Mouse (Mus musculus) embryonic facial prominence, embryonic 12.5 days (tissue): ENCODE measurements around the gene A630076J17Rik. TPM values are rescaled to one million over a fixed set of nuclear protein-coding genes. Genes with fewer than 3 reads are reported as not detected.

ENCODE experiments used
- ATAC-seq: fragments of 200-750 bp; cut with Nextera tagmentation; 2 replicates; pipeline ENCODE4 v1.8.0; 2017; ENCODE audit not compliant: insufficient number of reproducible peaks, insufficient read depth, low FRiP score, low TSS enrichment
- H3K27ac ChIP-seq: fragments of 300-500 bp; sonication (generic); 2 replicates; pipeline ENCODE4 v1.5.1; 2016; ENCODE audit warnings: mild to moderate bottlenecking
- H3K27me3 ChIP-seq: fragments of 300-500 bp; sonication (generic); 2 replicates; pipeline ENCODE4 v1.6.1; 2016; ENCODE audit warnings: mild to moderate bottlenecking, moderate library complexity
- H3K36me3 ChIP-seq: fragments of 300-500 bp; sonication (generic); 2 replicates; pipeline ENCODE4 v1.6.1; 2016; ENCODE audit warnings: mild to moderate bottlenecking
- H3K4me1 ChIP-seq: fragments of 300-500 bp; sonication (generic); 2 replicates; pipeline ENCODE4 v1.6.1; 2016
- H3K4me2 ChIP-seq: fragments of 300-500 bp; sonication (generic); replicated peaks from 2 replicates; pipeline ENCODE4 v1.6.1; 2016; ENCODE audit warnings: mild to moderate bottlenecking, moderate library complexity
- H3K4me3 ChIP-seq: fragments of 300-500 bp; sonication (generic); 2 replicates; pipeline ENCODE4 v1.5.1; 2016; ENCODE audit warnings: mild to moderate bottlenecking
- H3K9ac ChIP-seq: fragments of 300-500 bp; sonication (generic); 2 replicates; pipeline ENCODE4 v1.6.1; 2016; ENCODE audit warnings: mild to moderate bottlenecking, moderate library complexity
- H3K9me3 ChIP-seq: fragments of 300-500 bp; sonication (generic); 2 replicates; pipeline ENCODE4 v1.6.1; 2016; ENCODE audit warnings: mild to moderate bottlenecking, moderate library complexity
- WGBS: fragments of 180-500 bp; shearing (Covaris S2); methylation state at CpG from one replicate; pipeline ENCODE4 v1.1.7; 2016; 5-methylcytosine and 5-hydroxymethylcytosine counted together
- polyA plus RNA-seq: library from polyadenylated mRNA; unstranded; fragments of >200 nt; fragmentation: Nextera tagmentation; extraction: Ambion mirVana; gene quantifications from 2 replicates; pipeline ENCODE4 v1.2.1, GENCODE M21; 2016

Gene A630076J17Rik
- not detected in 2 replicates for polyA plus RNA-seq

GRCm38 (mm10) chr3:107230527-107230926 lies at the start of gene A630076J17Rik:
TSS of gene A630076J17Rik (plus strand) at chr3:107230614.
- H3K9me3 ChIP-seq, result no peaks in the 10 kb centered on the region
- 61% methylated on average over 1 of the region's 1 CpGs for WGBS
- H3K9ac ChIP-seq, result no peak within 1 kb of the TSS
- no peak within 1 kb of the TSS for H3K27ac ChIP-seq
- no peaks in the 10 kb centered on the region for H3K36me3 ChIP-seq
- H3K4me2 ChIP-seq, result no peak within 1 kb of the TSS
- ATAC-seq, result no peak
- no peak within 1 kb of the TSS for H3K4me3 ChIP-seq
- peaks cover 10% of the 10 kb centered on the region; the same call in 1 of the 2 replicates for H3K4me1 ChIP-seq
- no peaks in the 10 kb centered on the region for H3K27me3 ChIP-seq

GRCm38 (mm10) chr3:107180860-107181259 lies 49.6 kb upstream of the A630076J17Rik start:
- H3K4me1 ChIP-seq, result no peaks in the 10 kb centered on the region

GRCm38 (mm10) chr3:107182756-107183155 lies 47.7 kb upstream of the A630076J17Rik start, which contains the start of gene Kcna10:
TSS of gene Kcna10 (plus strand) at chr3:107183056.
- Histone ChIP-seq H3K4me2 (no peak within 1 kb of the TSS), H3K9ac (no peak within 1 kb of the TSS), H3K4me1 (no peaks in the 10 kb centered on the region), H3K27me3 (no peaks in the 10 kb centered on the region), H3K4me3 (no peak within 1 kb of the TSS), H3K9me3 (no peaks in the 10 kb centered on the region), H3K27ac (no peak within 1 kb of the TSS), H3K36me3 (no peaks in the 10 kb centered on the region)
- 70% methylated on average over 1 of the region's 1 CpGs for WGBS
- ATAC-seq, result no peak

More at GRCm38 (mm10) chr3:107180860-107181259, 49.6 kb upstream of the A630076J17Rik start:
- Histone ChIP-seq H3K27ac (no peak overlapping the region), H3K36me3 (no peaks in the 10 kb centered on the region), H3K27me3 (no peaks in the 10 kb centered on the region), H3K9ac (no peak overlapping the region), H3K9me3 (no peaks in the 10 kb centered on the region), H3K4me2 (no peak overlapping the region), H3K4me3 (no peak overlapping the region)
- WGBS, result 71% methylated on average over 2 of the region's 2 CpGs
- ATAC-seq, result no peak

- H3K27ac ChIP-seq, result no peak overlapping the region
- 86% methylated on average over 3 of the region's 3 CpGs for WGBS
Observed at GRCm38 (mm10) chr3:107183178-107183577, 47.2 kb upstream of the A630076J17Rik start.

GRCm38 (mm10) chr3:107185597-107185996 lies 44.8 kb upstream of the A630076J17Rik start:
- no peaks in the 10 kb centered on the region for H3K27me3 ChIP-seq
- H3K4me2 ChIP-seq, result no peak overlapping the region
- no peak overlapping the region for H3K27ac ChIP-seq
- no peaks in the 10 kb centered on the region for H3K36me3 ChIP-seq
- no peak overlapping the region for H3K9ac ChIP-seq
- no peak for ATAC-seq
- no peaks in the 10 kb centered on the region for H3K9me3 ChIP-seq
- WGBS, result 77% methylated on average over 3 of the region's 3 CpGs
- no peak overlapping the region for H3K4me3 ChIP-seq
- H3K4me1 ChIP-seq, result no peaks in the 10 kb centered on the region

More at GRCm38 (mm10) chr3:107183178-107183577, 47.2 kb upstream of the A630076J17Rik start:
- no peaks in the 10 kb centered on the region for H3K9me3 ChIP-seq
- H3K9ac ChIP-seq, result no peak overlapping the region
- H3K4me2 ChIP-seq, result no peak overlapping the region
- no peak for ATAC-seq
- no peaks in the 10 kb centered on the region for H3K36me3 ChIP-seq
- H3K4me3 ChIP-seq, result no peak overlapping the region
- no peaks in the 10 kb centered on the region for H3K27me3 ChIP-seq
- H3K4me1 ChIP-seq, result no peaks in the 10 kb centered on the region

GRCm38 (mm10) chr3:107187022-107187421 lies 43.4 kb upstream of the A630076J17Rik start:
- no peaks in the 10 kb centered on the region for H3K9me3 ChIP-seq
- H3K36me3 ChIP-seq, result no peaks in the 10 kb centered on the region
- H3K27me3 ChIP-seq, result no peaks in the 10 kb centered on the region
- H3K4me1 ChIP-seq, result no peaks in the 10 kb centered on the region
- ATAC-seq, result no peak
- WGBS, result 76% methylated on average over 4 of the region's 4 CpGs
- no peak overlapping the region for H3K9ac ChIP-seq
- no peak overlapping the region for H3K27ac ChIP-seq
- no peak overlapping the region for H3K4me2 ChIP-seq
- no peak overlapping the region for H3K4me3 ChIP-seq

GRCm38 (mm10) chr3:107188226-107188899 lies 42.1 kb upstream of the A630076J17Rik start:
- Histone ChIP-seq H3K4me1 (no peaks in the 10 kb centered on the region), H3K27ac (no peak overlapping the region), H3K4me3 (no peak overlapping the region), H3K4me2 (no peak overlapping the region), H3K9ac (no peak overlapping the region), H3K36me3 (no peaks in the 10 kb centered on the region), H3K9me3 (no peaks in the 10 kb centered on the region), H3K27me3 (no peaks in the 10 kb centered on the region)
- ATAC-seq, result no peak
- WGBS, result 43% methylated on average over 6 of the region's 6 CpGs

- no peak overlapping the region for H3K4me3 ChIP-seq
- no peak for ATAC-seq
- H3K36me3 ChIP-seq, result no peaks in the 10 kb centered on the region
- WGBS, result 39% methylated on average over 9 of the region's 9 CpGs
- no peak overlapping the region for H3K9ac ChIP-seq
- H3K4me1 ChIP-seq, result no peaks in the 10 kb centered on the region
- no peak overlapping the region for H3K27ac ChIP-seq
- no peaks in the 10 kb centered on the region for H3K9me3 ChIP-seq
- H3K4me2 ChIP-seq, result no peak overlapping the region
- no peaks in the 10 kb centered on the region for H3K27me3 ChIP-seq
Observed at GRCm38 (mm10) chr3:107201310-107202180, 28.9 kb upstream of the A630076J17Rik start.

- Histone ChIP-seq H3K4me2 (no peak overlapping the region), H3K36me3 (no peaks in the 10 kb centered on the region), H3K27ac (no peak overlapping the region), H3K27me3 (no peaks in the 10 kb centered on the region), H3K4me3 (no peak overlapping the region), H3K9ac (no peak overlapping the region), H3K4me1 (no peaks in the 10 kb centered on the region), H3K9me3 (no peaks in the 10 kb centered on the region)
- ATAC-seq, result no peak
- 86% methylated on average over 3 of the region's 3 CpGs for WGBS
Observed at GRCm38 (mm10) chr3:107204413-107204812, 26.0 kb upstream of the A630076J17Rik start.

- no peak overlapping the region for H3K9ac ChIP-seq
- no peak overlapping the region for H3K4me2 ChIP-seq
- H3K27me3 ChIP-seq, result no peaks in the 10 kb centered on the region
- H3K4me3 ChIP-seq, result no peak overlapping the region
- no peaks in the 10 kb centered on the region for H3K9me3 ChIP-seq
- H3K4me1 ChIP-seq, result no peaks in the 10 kb centered on the region
- no peaks in the 10 kb centered on the region for H3K36me3 ChIP-seq
- no peak overlapping the region for H3K27ac ChIP-seq
- ATAC-seq, result no peak
Observed at GRCm38 (mm10) chr3:107205170-107205569, 25.2 kb upstream of the A630076J17Rik start.

- ATAC-seq, result no peak
- WGBS, result 15% methylated on average over 4 of the region's 4 CpGs
- Histone ChIP-seq H3K36me3 (no peaks in the 10 kb centered on the region), H3K4me2 (no peak overlapping the region), H3K9me3 (no peaks in the 10 kb centered on the region), H3K27ac (no peak overlapping the region), H3K9ac (no peak overlapping the region), H3K4me1 (no peaks in the 10 kb centered on the region), H3K4me3 (no peak overlapping the region), H3K27me3 (no peaks in the 10 kb centered on the region)
Observed at GRCm38 (mm10) chr3:107205994-107206393, 24.4 kb upstream of the A630076J17Rik start.
